Mouse (Mus musculus): ENCODE results near the gene Snx11.
A peak's percentile ranks its signal among the peaks of the same experiment; 100 is the strongest.

Gene Snx11

DNA sequence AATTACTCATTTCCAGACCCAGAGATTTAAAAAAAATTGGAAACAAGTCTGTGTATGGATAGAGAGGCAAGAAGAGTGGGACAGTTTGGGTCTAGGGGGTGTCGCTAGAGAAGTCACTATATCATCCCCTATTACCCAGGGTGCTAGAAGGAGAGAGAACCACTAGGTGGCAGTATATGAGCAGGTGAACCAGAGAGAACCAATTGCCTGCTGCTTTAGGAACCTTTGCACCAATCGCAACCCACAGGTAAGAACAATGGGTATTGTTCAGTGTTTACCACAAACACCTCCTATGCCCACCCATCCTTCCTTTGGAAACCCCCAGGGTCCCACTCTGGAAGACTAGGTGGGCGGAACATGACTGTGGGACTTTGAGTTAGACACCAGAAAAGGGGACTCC is 17.3 kb downstream of the Snx11 start:
- peak; percentile 78 to 85 for DNase-seq

DNA sequence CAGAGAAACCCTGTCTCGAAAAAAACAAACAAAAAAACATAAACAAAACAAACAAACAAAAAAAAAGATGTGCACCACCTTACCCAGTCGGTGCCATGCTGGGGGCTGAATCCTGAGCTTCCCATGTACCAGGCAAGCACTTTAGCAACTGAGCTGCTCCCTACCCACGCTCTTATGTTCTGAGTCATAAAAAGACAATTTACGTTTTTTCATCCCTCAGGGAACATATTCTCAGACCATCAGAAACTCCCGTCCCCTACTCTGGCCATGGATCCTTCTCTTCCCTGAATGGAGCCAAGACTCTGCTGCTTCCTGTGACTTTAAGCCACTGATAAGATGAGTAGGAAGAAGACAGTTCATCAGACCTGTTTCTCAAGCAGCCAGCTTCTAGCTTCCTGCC is 19.0 kb downstream of the Snx11 start:
- DNase-seq, result no peak

DNA sequence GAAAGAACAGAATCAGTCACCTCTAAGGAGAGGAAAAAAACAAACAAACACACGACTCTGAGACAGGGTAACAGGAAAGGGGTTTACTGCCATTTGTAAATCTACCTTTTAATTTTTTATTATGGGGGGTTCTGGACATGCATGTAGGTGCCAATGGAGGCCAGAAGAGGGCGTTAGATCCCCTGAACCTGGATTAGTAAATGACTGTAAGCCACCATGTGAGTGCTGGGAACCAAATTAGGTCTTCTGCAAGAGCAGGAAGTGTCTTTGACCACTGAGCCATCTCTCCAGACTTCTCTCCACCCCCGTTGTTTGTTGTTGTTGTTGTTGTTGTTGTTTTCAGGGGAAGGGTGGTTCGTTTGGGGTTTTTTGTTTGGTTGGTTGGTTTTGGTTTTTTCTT is 19.9 kb downstream of the Snx11 start:
- DNase-seq, result no peak

DNA sequence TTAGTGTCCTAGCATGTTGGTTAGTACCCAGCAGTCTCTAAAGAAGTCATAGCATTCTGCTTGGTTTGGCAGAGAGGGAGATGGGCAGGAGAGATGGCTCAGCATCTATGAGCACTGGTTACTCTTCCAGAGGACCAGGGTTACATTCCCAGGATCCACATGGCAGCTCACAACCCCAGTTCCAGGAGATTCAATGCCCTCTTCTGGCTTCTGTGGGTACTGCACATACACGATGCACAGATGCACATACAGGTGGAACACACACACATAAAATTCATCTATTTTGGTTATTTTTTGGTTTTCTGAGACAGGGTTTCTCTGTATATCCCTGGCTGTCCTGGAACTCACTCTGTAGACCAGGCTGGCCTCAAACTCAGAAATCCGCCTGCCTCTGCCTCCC is 22.1 kb downstream of the Snx11 start:
- no peak for DNase-seq

DNA sequence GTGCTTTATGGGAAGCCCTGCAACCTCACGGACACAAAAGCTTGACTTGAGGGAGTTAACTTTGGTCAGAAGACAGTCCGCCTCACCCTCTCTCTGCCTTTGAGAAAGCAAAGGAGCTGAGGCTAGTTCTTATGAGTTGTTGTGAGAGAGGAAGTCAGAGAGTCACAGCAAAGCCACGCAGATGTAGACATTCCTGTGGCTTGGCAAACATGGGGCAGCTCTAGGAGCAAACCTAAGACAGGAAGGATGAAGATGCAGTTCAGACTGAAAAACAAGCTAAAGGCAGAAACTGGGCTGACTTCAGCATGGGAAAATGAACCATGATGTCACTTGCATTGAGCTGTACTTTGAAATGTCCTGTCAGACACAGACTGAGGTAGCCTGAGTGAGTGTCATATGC is 29.8 kb downstream of the Snx11 start:
- no peak for DNase-seq

DNA sequence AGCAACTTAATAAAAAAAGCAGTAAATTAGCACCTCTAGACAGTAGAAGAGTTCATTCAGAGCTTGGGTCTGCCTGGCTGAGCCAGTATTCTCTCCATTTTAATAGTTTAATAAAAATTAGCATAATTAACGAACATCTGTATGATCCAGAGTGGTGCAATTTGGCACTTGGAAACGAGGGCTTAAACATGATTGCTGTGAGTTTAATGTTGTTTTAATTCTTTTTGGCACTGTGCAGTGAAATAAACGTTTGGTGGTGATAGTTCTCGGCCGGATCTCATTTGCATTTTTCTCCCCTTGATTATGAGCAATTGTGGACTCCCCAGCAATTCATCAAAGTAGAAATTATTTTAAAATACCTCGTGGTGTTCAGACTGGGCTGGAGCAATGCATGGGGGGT is 30.7 kb downstream of the Snx11 start:
- DNase-seq, result no peak

DNA sequence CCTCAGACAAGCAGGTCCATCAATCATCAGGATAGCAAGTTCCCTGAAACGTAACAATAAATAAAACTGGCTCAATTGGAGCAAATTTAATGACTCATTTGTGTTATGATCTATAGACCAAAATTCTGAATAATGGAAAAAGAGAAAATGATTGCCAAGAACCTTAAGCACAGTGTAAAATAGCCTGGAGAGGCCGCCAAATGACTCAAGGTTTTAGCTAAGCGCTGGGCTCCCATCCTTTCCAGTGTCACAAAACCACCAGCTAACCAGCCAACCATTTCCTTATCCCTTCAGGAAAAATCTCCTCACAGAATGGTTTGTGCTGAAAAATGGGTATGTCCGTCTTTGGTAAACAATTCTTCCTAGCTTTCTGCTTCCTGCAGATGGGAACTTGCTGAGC is 33.5 kb downstream of the Snx11 start:
- no peak for DNase-seq

DNA sequence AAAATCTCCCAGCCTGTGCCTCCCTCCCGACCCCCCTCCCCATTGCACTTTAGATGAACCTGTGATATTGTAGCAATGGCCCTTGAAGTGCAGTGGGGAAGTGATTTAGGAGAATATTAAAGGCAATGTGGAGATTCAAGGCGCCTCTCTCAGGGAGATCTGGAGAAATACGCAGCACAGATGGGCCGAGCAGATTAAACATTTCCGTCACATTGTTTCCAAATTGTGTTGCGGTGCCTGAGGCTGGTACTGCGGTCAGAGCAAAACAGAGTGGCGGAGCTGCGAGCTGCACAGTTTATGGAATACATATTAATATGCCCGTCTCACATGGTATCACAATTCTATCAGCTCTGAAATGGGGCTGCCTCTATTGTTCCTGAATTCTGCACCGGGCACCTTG is 34.4 kb downstream of the Snx11 start:
- DNase-seq, result peak in 1 of 2 experiments; percentile 39

DNA sequence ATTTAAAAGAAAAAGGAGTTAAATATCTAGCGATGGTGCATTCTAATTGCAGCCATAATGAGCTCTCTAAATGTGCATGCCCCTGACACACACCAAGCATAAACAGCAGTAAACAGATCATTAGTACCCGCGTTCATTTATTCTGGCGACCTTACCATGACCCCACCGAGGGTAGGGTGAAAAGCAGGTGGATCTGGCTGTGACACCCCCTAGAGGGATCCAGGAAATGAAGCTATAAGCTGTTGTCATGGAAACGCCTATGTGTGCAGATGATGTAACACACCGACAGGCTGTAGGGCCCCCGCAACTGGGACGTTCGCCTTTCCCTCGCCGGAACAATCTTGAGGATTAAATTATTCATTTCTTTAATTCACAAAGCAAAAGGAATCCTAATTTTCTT is 35.4 kb downstream of the Snx11 start:
- no peak for DNase-seq

DNA sequence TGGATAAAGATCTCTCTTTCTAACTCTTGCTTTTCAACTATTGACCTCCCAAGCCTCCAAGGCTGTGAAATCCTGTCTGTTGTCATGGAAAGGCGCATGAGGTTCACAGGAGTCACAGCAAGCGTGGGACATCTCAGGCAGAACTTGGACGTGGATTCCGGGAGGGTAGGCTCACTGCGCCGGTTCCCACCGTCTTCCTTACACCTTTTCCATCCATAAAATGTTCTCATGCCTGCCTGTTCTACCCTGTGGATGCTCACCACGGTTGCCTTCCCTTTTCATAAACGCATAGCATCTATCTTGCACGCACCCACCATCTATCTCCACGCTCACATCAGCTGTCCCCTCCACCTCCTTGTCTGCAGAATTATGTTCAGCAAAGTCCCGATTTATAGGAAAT is 36.6 kb downstream of the Snx11 start:
- DNase-seq, result no peak

DNA sequence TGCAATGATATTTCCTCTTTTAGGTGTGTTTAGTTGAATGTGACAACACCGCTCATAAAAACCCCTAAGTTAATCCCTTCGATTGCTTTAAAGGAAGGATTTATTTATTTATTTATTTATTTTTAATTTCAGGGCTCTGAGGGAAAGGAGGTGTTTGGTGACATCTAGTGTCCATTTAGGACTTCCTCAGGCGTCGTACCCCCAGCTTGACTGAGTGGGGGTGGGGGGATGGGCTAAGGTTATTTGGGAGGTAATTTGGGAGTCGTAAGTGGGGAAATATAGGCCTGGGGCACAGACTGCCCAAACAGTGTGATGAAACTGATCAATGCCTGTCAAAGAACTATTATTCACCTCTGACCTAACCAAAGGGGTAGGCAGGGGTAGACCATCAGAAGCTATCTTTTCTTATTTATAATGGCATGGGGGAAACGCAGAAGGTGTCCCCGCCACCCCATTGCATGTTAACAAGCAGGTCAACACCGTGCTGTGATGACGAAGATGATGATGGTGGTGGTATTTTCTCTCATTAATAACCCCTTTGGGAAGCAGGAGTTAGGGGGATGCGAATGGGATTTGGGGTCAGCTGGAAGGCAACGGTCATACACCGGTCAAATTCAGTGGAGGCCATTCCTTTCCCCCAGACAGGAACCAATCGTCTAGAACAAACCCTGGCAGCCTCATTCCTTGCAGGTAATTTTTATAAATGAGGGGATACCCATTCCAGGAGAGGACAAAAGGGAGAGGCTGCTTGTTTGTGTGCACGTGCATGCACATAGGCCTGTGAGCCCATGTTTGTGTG is 39.5 kb downstream of the Snx11 start:
- peak; percentile 31 to 52 for DNase-seq

DNA sequence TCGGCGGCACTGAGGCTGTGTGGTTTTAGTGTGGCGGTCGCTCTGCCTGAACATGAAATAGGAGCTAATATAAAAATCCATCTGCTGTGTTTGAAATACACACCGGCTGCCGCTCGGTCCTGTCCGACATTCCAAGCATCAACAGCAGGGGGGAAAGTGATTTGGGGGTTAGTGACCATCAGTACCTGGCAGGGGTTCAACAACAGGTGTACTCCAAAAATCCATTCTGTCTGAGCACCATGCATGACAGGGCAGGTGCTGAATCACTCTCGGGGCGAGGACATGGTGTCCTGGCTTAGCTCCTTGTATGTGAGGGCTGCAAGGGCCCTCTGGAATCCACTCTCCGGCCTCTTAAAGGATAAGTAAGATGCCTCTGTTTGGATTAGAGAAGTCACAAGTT is 41.0 kb downstream of the Snx11 start:
- DNase-seq, result peak; percentile 68 to 72

DNA sequence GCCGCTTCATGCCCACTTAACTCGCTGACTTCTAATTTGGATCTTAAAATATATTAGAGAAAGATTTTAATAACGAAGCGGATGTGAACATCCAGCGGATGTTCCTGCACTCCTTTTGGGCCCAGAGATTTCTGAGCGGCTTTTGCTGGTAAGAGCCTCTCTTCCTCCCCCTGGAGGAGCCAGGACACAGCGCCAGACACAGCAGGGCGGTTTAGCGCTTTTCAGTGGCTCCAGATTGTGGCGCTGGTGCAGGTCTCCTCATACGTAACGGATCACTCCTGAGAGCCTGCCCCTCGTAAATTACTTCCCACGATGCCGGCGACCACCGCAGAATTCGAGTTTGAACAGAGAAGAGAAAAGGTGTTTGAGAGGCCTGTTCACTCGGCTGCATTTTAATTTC is 41.5 kb downstream of the Snx11 start:
- peak; percentile 89 to 92 for DNase-seq

DNA sequence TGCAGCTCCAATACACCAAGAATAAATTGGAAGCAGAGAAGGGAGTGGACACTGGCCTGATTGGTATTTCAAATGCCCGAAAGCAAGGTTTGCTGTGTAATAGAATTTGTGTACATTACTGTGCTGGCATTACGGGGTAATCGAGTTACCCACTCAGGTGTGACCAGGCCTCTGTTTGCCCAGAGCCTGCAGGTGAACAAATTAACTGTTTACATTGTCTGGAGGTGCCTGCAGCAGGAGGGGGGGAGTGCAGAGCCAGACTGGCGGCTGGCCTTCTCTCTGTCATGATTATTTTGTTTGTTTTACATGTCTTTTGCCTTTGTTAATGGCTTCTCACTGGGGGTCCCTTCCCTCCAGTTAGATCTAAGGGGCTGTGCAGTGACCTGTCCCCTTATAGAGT is 44.7 kb downstream of the Snx11 start:
- DNase-seq, result no peak

DNA sequence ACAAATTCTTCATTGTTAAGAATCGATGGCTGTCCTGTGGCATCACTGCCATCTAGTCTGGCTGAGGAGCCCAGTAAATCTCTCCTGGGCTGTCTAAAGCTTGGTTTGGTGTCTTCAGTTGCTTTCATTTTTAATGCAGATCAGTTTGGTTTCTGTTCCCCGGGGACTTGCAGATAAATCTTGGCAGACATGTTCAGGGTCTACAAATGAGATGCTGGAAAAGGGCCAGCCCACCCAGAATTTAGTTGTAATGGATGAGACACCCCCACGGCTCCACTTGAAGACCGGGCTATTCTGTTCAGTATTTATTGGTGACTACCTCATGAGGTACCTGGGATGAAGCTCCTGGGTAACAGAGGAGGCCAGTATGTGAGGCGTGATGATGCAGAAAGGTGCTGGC is 47.0 kb downstream of the Snx11 start:
- peak; percentile 52 for DNase-seq

DNA sequence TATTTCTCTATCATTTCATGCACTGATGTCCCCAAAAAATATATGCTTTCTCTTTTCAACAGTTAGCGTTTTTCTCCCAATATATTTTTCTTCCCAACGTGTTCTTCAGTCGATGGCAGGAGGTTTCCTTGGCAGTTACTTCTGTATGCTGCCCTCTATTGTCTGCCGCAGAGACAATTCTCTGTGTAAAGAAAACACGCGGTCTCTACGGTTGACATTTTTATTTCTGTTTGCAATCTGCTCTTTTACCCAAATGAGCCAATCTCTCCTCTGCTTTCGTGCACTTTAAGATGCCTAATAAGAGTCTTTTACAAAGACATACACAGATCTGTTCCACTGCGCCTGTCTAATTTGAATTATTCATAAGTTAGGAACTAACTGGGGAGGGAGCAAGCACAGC is 47.9 kb downstream of the Snx11 start:
- DNase-seq, result peak; percentile 36 to 50

DNA sequence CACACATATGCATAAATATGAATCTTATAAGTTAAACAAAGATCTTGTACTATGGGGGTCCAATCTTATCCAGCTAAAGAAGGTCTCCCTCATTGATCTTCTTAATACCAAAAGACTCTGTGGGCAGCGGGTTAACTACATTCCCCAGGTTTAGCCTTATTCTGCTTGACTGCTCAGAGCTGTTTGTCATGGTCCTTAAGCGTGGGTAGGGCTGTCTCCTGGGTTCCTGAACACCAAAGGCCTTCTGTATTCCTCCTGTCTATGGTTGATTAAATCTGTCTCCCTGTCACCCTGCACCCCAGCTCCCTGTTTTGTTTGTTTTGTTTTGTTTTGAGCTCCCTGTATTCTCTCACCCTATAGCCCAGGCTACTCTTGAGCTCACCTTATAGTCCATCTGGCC is 48.8 kb downstream of the Snx11 start:
- no peak for DNase-seq

DNA sequence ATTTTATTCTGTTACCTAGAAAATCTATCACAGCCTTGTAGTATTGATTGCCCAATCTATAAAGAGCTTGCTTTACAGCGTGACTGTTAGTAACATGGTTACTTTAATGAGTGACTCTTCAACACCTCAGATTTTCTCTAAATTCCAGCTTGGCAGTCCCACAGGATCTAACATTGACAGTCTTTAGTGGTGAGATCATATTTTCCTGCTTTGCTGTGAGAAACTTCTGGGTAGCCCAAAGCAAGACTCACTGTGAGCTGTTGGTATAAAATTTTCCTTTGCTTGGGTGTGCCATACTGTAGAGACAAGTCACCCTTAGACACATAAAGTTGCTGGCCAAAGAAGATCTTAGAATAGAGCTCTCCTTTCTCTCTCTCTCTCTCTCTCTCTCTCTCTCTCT is 51.5 kb downstream of the Snx11 start:
- DNase-seq, result no peak

DNA sequence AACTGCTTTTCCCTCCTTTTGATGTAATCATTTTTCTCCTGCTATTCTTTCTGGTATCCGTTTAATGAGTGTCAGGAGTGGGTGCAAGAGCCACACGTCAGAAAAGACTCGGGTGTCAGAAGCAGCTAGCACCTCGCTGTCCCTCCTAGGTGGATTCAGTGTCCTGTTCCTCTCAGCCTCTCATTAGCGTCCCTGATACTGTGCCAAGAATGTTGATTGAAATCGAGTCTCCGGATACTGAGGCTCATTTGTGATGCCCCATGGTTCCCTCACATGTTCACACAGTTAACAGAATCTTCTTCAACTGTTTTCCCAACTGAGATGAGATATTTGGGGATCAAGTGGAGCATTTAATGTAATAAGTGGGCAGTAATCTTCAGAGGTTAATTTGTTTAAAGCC is 58.8 kb downstream of the Snx11 start:
- DNase-seq, result peak; percentile 27 to 42
